Mouse (Mus musculus) cerebellum, adult 2 months (tissue): Measurements from ENCODE around the gene Dzip1l. TPM values are rescaled to one million over a fixed set of nuclear protein-coding genes. Genes with fewer than 3 reads are reported as not detected.

Experiments
- DNase-seq, 2 experiments: peaks; one replicate each; pipeline ENCODE4 v3.0.0; 2021
- H3K27ac ChIP-seq: fragments of 200-500 bp; 2 replicates; pipeline ENCODE4 v1.5.1; 2012; ENCODE audit warnings: low read length, control low read depth, inconsistent platforms; ENCODE audit not compliant: insufficient read depth
- H3K27me3 ChIP-seq: fragments of 200-500 bp; 2 replicates; pipeline ENCODE4 v1.6.1; 2012; ENCODE audit warnings: inconsistent platforms, mild to moderate bottlenecking, low read length, moderate library complexity; ENCODE audit not compliant: control insufficient read depth, insufficient read depth
- H3K4me1 ChIP-seq: fragments of 200-500 bp; 2 replicates; pipeline ENCODE4 v1.6.1; 2011; ENCODE audit warnings: low read length; ENCODE audit not compliant: control insufficient read depth, insufficient read depth
- H3K4me3 ChIP-seq: fragments of 200-500 bp; replicated peaks from 2 replicates; pipeline ENCODE3; 2011; ENCODE audit warnings: mild to moderate bottlenecking, low read depth, low read length, control low read depth; ENCODE audit not compliant: insufficient read depth
- CTCF ChIP-seq: fragments of 200-500 bp; IDR thresholded peaks from 2 replicates; pipeline ENCODE4 v1.5.1; 2011; ENCODE audit warnings: low read depth, mild to moderate bottlenecking, control low read depth, low read length, moderate library complexity, borderline replicate concordance; ENCODE audit not compliant: insufficient read depth
- POLR2A ChIP-seq: fragments of 200-500 bp; IDR thresholded peaks from 2 replicates; pipeline ENCODE4 v1.6.1; 2011; ENCODE audit warnings: low read length, control low read depth, borderline replicate concordance; ENCODE audit not compliant: insufficient read depth
- WGBS: fragments of 180-500 bp; shearing (Covaris S2); methylation state at CpG from one replicate; pipeline ENCODE4 v1.1.7; 2018; 5-methylcytosine and 5-hydroxymethylcytosine counted together
- polyA plus RNA-seq: library from polyadenylated mRNA; depleted of rRNA; stranded (reverse); fragments of >200 nt; gene quantifications from 2 replicates; pipeline ENCODE4 v1.2.3, GENCODE M21; 2012

The Dzip1l gene
- polyA plus RNA-seq, 1 experiment = 8.5 TPM

DNA sequence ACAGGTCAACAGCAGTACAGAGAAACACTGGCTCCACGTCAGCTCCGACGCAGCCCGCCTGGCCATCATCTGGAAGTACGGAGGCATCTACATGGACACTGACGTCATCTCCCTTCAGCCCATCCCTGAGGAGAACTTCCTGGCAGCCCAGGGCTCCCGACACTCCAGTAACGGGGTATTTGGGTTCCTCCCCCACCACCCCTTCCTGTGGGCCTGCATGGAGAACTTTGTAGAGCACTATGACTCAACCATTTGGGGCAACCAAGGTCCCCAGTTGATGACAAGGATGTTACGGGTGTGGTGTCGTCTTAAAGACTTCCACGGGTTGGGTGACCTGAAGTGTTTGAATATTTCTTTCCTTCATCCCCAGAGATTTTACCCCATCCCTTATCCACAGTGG lies 9.1 kb upstream of the Dzip1l start:
- DNase-seq = no peak
- TF ChIP-seq POLR2A (no peak), CTCF (no peak)
- 91% methylated on average over 11 of the region's 11 CpGs for WGBS
- Histone ChIP-seq H3K27me3 (no peaks in the 10 kb centered on the region), H3K27ac (no peak overlapping the region), H3K4me3 (no peak overlapping the region), H3K4me1 (no peaks in the 10 kb centered on the region)

DNA sequence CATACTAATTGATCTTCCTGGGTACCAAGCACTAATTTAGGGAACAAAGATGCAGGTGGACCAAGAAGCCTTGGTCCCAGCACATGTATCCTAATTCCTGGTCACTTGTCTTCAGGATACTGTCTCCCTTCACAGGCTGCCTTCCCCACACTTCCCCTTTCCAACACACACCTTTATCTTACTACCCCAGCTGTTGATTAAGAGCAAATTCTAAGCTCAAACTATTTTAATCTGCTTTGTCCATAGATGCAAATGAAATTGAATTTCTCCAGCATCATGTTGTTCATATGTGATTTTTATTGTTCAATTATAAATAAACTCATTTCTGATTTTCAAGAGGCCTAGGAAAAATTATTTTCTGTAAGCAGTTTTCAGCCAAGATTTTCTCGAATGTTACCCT lies 7.3 kb upstream of the Dzip1l start:
- Histone ChIP-seq H3K4me3 (no peak overlapping the region), H3K27ac (no peak overlapping the region), H3K4me1 (no peaks in the 10 kb centered on the region), H3K27me3 (no peaks in the 10 kb centered on the region)
- 87% methylated on average over 1 of the region's 1 CpGs for WGBS
- no peak for DNase-seq
- TF ChIP-seq POLR2A (no peak), CTCF (no peak)

DNA sequence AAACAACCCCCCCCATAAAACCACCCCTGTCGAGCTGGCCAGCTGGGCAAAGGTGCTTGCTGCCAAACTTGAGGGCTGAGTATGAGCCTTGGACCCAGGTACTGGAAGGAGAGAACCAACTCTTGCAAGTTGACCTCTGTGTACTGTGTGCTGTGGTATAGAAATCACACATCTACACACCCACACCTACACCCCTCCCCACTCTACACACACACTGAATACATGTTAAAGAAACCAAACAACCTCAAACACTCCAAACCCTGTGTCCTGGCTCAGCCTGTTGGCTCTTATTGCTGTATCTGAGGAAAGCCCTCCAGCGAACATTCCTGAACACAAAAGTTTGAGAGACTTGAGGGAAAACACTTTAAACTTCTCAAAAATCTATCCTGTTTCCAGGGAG lies 6.3 kb upstream of the Dzip1l start:
- Histone ChIP-seq H3K4me3 (no peak overlapping the region), H3K4me1 (no peaks in the 10 kb centered on the region), H3K27ac (no peak overlapping the region), H3K27me3 (no peaks in the 10 kb centered on the region)
- no peak for TF ChIP-seq CTCF
- TF ChIP-seq POLR2A = no peak
- no peak for DNase-seq
- 47% methylated on average over 2 of the region's 2 CpGs for WGBS

DNA sequence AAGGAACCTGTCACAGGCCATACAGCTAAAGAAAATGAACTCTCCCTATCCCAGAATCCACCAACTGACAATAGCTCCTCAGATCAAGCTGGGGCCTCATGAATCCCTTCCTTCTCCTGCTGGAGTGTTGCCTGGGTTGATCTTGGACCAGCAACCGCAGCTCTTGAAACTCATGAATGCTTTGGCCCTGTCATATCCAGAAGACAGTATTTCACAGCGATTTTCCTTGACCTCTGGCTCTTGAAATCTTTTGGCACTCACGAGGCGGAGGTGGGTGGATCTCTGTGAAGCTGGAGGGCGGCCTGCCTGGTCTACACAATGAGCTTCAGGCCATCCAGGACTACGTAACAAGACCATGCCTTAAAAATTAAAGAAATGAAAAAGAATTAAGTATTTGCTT lies 5.2 kb upstream of the Dzip1l start:
- Histone ChIP-seq H3K4me1 (no peaks in the 10 kb centered on the region), H3K4me3 (no peak overlapping the region), H3K27me3 (no peaks in the 10 kb centered on the region), H3K27ac (no peak overlapping the region)
- DNase-seq = no peak
- 62% methylated on average over 6 of the region's 6 CpGs for WGBS
- TF ChIP-seq POLR2A = no peak
- TF ChIP-seq CTCF = no peak

DNA sequence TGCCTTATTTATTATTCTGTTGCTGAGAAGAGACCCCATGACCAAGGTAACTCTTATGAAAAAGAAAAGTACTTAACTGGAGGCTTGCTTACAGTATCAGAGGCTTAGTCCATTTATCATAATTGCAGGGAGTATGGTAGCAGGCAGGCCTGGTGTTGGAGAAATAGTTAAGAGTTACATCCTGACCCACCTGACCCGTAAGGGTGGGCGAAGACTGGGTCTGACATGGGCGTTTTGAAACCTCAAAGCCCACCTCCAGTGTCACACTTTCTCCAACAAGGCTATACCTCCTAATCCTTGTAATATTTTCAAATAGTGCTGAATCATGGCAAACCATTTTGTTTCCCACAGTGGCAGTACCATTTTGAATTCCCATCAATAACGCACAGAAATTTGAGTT lies 715 bp upstream of the Dzip1l start:
- H3K27ac ChIP-seq = peak overlapping the region; percentile 46; the same call in 1 of the 2 replicates
- H3K4me1 ChIP-seq = no peaks in the 10 kb centered on the region; the same call in 1 of the 2 replicates
- 78% methylated on average over 4 of the region's 4 CpGs for WGBS
- TF ChIP-seq POLR2A (no peak), CTCF (no peak)
- no peaks in the 10 kb centered on the region for H3K27me3 ChIP-seq
- DNase-seq = no peak
- no peak overlapping the region for H3K4me3 ChIP-seq

DNA sequence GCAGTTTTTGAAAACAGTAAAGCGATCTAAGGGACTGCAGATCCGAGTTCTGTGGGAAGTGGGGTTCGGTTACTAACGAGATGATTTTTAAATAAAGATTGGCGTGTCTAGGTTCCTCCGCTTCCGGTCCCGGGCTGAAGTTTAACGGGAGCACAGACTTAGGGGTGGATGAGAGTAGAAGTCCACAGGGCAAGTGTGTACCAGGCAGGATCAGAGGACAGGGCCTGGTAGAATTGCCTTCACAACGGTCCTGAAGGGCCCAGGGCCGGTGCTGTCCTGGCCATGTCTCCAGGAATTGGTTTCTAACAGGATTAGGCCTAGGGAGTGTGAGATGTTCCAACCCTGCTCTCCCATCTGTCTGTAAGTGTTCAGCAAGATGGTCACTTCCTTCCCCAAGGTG lies 775 bp downstream of the Dzip1l start:
- Histone ChIP-seq H3K27ac (peak overlapping the region; percentile 82; the same call in 1 of the 2 replicates), H3K4me3 (peak overlapping the region; percentile 70), H3K27me3 (no peaks in the 10 kb centered on the region), H3K4me1 (no peaks in the 10 kb centered on the region; the same call in 1 of the 2 replicates)
- TF ChIP-seq POLR2A = no peak
- WGBS = 2% methylated on average over 11 of the region's 11 CpGs
- peak; percentile 45 to 59 for DNase-seq

DNA sequence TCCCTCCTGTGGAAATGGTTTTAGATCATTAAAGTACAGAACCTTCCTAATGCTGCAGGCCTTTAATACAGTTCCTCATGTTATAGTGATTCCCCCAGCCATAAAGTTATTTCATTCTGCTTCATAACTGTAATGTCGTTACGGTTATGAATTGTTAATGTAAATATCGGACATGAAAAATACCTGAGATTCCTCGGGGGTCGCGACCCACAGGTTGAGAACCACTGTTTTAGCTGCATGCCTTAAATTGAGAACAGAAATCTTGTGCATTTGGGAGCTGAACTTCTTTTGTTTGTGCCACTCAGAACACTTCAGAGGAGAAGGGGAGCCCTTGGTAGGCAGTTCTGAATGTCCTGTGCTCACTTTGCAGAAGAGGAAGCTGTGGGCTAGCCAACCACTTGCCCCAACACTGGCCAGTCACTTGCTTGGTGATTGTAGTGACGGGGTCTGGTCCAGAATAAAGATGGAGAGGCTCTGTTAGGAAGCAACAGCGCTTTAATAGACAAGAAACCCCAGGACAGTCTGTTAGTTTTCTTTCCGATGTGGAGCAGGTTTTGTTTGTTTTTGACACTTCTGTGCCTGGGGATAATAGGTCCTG lies 1.3 kb downstream of the Dzip1l start:
- WGBS = 70% methylated on average over 9 of the region's 9 CpGs

DNA sequence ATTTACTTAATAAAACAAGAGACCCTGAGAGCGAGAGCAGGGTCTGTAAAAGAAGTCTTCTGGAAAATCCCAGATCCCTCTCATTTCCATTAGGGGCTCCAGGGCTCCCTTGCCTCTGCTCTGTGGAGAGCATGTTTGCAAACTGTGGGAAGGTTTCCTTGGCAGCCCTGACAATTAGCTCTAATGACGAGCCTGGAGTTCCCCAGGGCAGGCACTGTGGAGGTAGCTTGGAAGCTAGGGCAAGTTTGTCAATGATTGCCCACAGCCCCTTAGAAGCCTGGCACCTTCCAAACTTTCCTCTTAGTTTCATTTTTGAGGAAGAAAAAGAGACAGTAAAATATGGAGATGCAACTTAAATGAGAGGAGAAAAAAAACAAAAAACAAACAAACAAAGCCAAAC lies 2.5 kb downstream of the Dzip1l start:
- TF ChIP-seq CTCF (no peak), POLR2A (no peak)
- Histone ChIP-seq H3K27me3 (no peaks in the 10 kb centered on the region), H3K4me1 (no peaks in the 10 kb centered on the region; the same call in 1 of the 2 replicates), H3K27ac (no peak overlapping the region), H3K4me3 (no peak overlapping the region)
- DNase-seq = no peak
- WGBS = 66% methylated on average over 2 of the region's 2 CpGs

More for the DNA sequence above, 1.3 kb downstream of the Dzip1l start:
- DNase-seq = no peak
- Histone ChIP-seq H3K27ac (peak overlapping the region; percentile 82; the same call in 1 of the 2 replicates), H3K27me3 (no peaks in the 10 kb centered on the region), H3K4me1 (no peaks in the 10 kb centered on the region; the same call in 1 of the 2 replicates), H3K4me3 (peak overlapping the region; percentile 70)
- TF ChIP-seq CTCF (no peak), POLR2A (no peak)
